Mouse (Mus musculus) MN1 (cell line): ENCODE results near the gene Atp6v0e.

ENCODE experiments used
- DNase-seq: peaks from one replicate; pipeline ENCODE4 v3.0.0-alpha.2; 2016; ENCODE audit warnings: low spot score

The Atp6v0e gene

GRCm38 (mm10) chr17:26640286-26640740 lies 22.7 kb upstream of the Atp6v0e start:
- no peak for DNase-seq

- DNase-seq, result no peak
These were observed 19.6 kb upstream of the Atp6v0e start for GRCm38 (mm10) chr17:26643456-26643855.

GRCm38 (mm10) chr17:26643993-26644392 lies 19.0 kb upstream of the Atp6v0e start:
- DNase-seq, result no peak

- DNase-seq, result peak; percentile 65
These were observed 18.3 kb upstream of the Atp6v0e start for GRCm38 (mm10) chr17:26644509-26645410.

- no peak for DNase-seq
These were observed 17.6 kb upstream of the Atp6v0e start for GRCm38 (mm10) chr17:26645411-26645854.

- DNase-seq, result no peak
These were observed 15.7 kb upstream of the Atp6v0e start for GRCm38 (mm10) chr17:26647283-26647682.

- DNase-seq, result peak; percentile 29
These were observed 13.5 kb upstream of the Atp6v0e start for GRCm38 (mm10) chr17:26649565-26649964.

- peak; percentile 44 for DNase-seq
These were observed 12.3 kb upstream of the Atp6v0e start for GRCm38 (mm10) chr17:26650451-26651363.

GRCm38 (mm10) chr17:26658854-26659572 lies 4.0 kb upstream of the Atp6v0e start:
- no peak for DNase-seq

GRCm38 (mm10) chr17:26659573-26659915 lies 3.5 kb upstream of the Atp6v0e start:
- no peak for DNase-seq

GRCm38 (mm10) chr17:26660192-26660912 lies 2.7 kb upstream of the Atp6v0e start:
- peak; percentile 88 for DNase-seq

- DNase-seq, result no peak
These were observed 827 bp upstream of the Atp6v0e start for GRCm38 (mm10) chr17:26662204-26662603.

- DNase-seq, result no peak
These were observed 2.6 kb downstream of the Atp6v0e start for GRCm38 (mm10) chr17:26665600-26665999.

- DNase-seq, result no peak
These were observed 8.2 kb downstream of the Atp6v0e start for GRCm38 (mm10) chr17:26671268-26671667.

GRCm38 (mm10) chr17:26675845-26676244 lies 12.8 kb downstream of the Atp6v0e start:
- DNase-seq, result no peak

- DNase-seq, result peak; percentile 92
These were observed 13.2 kb downstream of the Atp6v0e start for GRCm38 (mm10) chr17:26676252-26676615.

- DNase-seq, result peak; percentile 83
These were observed 13.8 kb downstream of the Atp6v0e start for GRCm38 (mm10) chr17:26676616-26677376.

- DNase-seq, result no peak
These were observed 14.9 kb downstream of the Atp6v0e start for GRCm38 (mm10) chr17:26677711-26678637.

GRCm38 (mm10) chr17:26681276-26681675 lies 18.2 kb downstream of the Atp6v0e start:
- no peak for DNase-seq
